Mouse (Mus musculus): Measurements from ENCODE around the gene Lsm4.

- TF ChIP-seq POLR2A (IDR thresholded peaks at IDR 0.05; ENCODE audit: borderline replicate concordance, extremely low read depth, insufficient read depth, insufficient read length, poor library complexity, severe bottlenecking) (no peak), CTCF (IDR thresholded peaks at IDR 0.05; ENCODE audit: borderline replicate concordance, extremely low read depth, insufficient read depth, insufficient read length) (no peak)
Observed at GRCm38 (mm10) chr8:70638752-70639151, 34.3 kb upstream of the Lsm4 start.

Data from brain, embryonic 14.5 days (tissue).